Mouse (Mus musculus) T-helper 17 cell (primary cell): ENCODE results near the gene Lman2.

Experiments
- in situ Hi-C, 2 experiments: fragments of 300-600 bp; cut with MboI, MseI; formaldehyde crosslinking; loops; 1 replicate in 1 of 2; 2 replicates in 1 of 2; pipeline ENCODE4 v1.15.1; 2025; ENCODE audit warnings: high pct_unique_total_duplicates in 2 of 2

Gene Lman2

GRCm38 (mm10) chr13:55327633-55328032, 35.0 kb downstream of the Lman2 start:
- in situ Hi-C loops, result no loop called here

GRCm38 (mm10) chr13:55327169-55327568, 35.4 kb downstream of the Lman2 start:
- in situ Hi-C loops, result no loop called here

- in situ Hi-C loops, result no loop called here
These were observed 37.0 kb downstream of the Lman2 start for GRCm38 (mm10) chr13:55325596-55325995.

GRCm38 (mm10) chr13:55322130-55322825, 40.3 kb downstream of the Lman2 start:
- in situ Hi-C loops, result no loop called here

GRCm38 (mm10) chr13:55321434-55322129, 41.0 kb downstream of the Lman2 start, which contains the start of gene Rab24:
Gene Rab24, minus strand, starts transcription at chr13:55321946.
- in situ Hi-C loops, result no loop called here

- in situ Hi-C loops, result no loop called here
These were observed 42.6 kb downstream of the Lman2 start, which contains the start of gene Prelid1 for GRCm38 (mm10) chr13:55319931-55320533. Gene Prelid1, plus strand, starts transcription at chr13:55320500.

GRCm38 (mm10) chr13:55318351-55318750, 44.2 kb downstream of the Lman2 start:
- in situ Hi-C loops, result no loop called here

- in situ Hi-C loops, result no loop called here
These were observed 47.6 kb downstream of the Lman2 start for GRCm38 (mm10) chr13:55314891-55315412.

- in situ Hi-C loops, result no loop called here
These were observed 49.5 kb downstream of the Lman2 start for GRCm38 (mm10) chr13:55313051-55313450.

- in situ Hi-C loops, result no loop called here
These were observed 50.5 kb downstream of the Lman2 start for GRCm38 (mm10) chr13:55312028-55312630.

- in situ Hi-C loops, result no loop called here
These were observed 61.7 kb downstream of the Lman2 start for GRCm38 (mm10) chr13:55300913-55301312.

GRCm38 (mm10) chr13:55296760-55297159, 65.8 kb downstream of the Lman2 start:
- in situ Hi-C loops, result loop anchor here in 1 of 2 experiments (5.0 kb wide), 1 partner anchor 54 kb away; no protein-coding TSS in a partner anchor
